Mouse (Mus musculus) C2C12 (cell line): ENCODE measurements at regions not wholly inside any gene's neighbourhood (a gene's known extent, or its start where the extent isn't known, plus 50 kb on each side); places are given as distances from the start of the nearest gene placed in this dataset.

Source experiments
- CTCF ChIP-seq: IDR thresholded peaks from one replicate; pipeline ENCODE4 v1.5.1; 2011; ENCODE audit not compliant: control insufficient read depth, insufficient read depth, insufficient read length
- FOSL1 ChIP-seq: IDR thresholded peaks from one replicate; pipeline ENCODE4 v1.8.0; 2011; ENCODE audit warnings: mild to moderate bottlenecking, low read length; ENCODE audit not compliant: poor library complexity, insufficient read depth, severe bottlenecking
- MAX ChIP-seq: IDR thresholded peaks from one replicate; pipeline ENCODE4 v1.6.1; 2011; ENCODE audit warnings: mild to moderate bottlenecking, control low read depth

GRCm38 (mm10) chr14:86233305-86233704, 907.7 kb downstream of the Diaph3 start:
- TF ChIP-seq CTCF (no peak), MAX (no peak), FOSL1 (no peak)
